In the genomic region with DNA sequence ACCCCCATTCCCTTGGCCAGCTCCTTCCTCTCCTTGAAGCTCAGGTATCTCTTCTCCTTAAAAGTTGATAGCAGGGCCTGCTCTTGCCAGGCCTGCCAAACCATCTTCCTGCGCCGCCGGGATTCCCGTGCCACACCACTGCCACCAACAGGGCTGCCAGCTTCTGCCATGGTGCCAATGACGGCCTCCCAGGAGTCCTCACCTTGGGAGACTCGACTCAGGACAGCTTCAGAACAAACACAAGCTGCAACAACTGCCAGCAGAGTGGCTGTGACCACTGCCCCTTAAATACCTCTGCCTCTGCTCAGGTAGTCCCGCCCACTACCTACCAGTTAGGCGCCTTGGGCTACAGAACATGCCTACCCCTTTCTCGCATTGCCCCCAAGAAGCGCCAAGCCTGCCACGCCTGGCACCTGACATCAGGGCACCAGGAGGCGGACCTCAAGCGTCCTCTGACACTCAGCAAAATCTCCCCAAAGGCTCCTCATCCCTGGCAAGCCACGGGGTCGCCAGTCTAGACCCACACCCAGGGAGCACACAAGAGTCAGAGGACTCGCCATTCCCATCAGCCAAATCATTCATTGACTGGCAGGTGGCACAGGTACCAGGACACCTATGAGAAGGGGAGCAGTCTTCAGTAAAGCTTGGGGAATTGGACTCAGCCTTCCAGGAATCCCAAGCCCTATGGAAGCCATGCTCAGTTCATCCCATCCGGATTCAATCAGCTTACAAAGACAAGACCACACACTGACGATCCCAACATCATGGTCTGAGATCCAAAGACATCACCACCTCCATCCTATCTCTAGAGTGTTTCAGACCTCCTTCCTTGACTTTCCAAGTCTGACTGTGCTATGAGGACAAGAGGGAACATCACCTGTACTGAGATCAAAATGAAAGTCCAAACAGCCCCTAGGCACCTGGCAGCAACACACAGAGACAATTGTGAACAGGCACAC, we compare ENCODE assay signal across 19 mouse cellular contexts. TPM values are rescaled to one million over a fixed set of nuclear protein-coding genes. Genes with fewer than 3 reads are reported as not detected.
DNase-seq lines count a peak whose midpoint lies in the region; TF ChIP-seq lines count a peak whose summit lies in the region.
"Not testable (repeated sequence)": the region's sequence is repeated elsewhere in the genome, so short reads cannot be mapped to it uniquely, and the experiment has no call there.
"Had no signal": no experiment of that assay in that cellular context is flagged by ENCODE, and none has a peak within 500 bp of the region (broad histone marks: within the 10 kb centered on the region; RNA-seq: fewer than 3 reads in every experiment).

AW822073 (minus strand) TSS at position 104 of the 959 bp plus-strand sequence.

- DNase-seq in ZHBTc4 (ENCODE audit: low read depth, low spot score) = peak; percentile 48
- DNase-seq in cerebellum, adult 2 months = peak; percentile 36 to 43
- peak; percentile 62 for DNase-seq in gastrocnemius, postnatal 25 days
- peak; percentile 66 for DNase-seq in kidney, postnatal 14 days
- DNase-seq in lung, postnatal 10 days = peak; percentile 62
- peak; percentile 25 for DNase-seq in skeletal muscle tissue, adult 2 months (ENCODE audit: low read depth, low spot score)
- peak; percentile 56 to 62 for DNase-seq in thymus, postnatal 10 days (ENCODE audit: low spot score in 2 of 2)

- not testable (repeated sequence) for H3K27ac ChIP-seq in cerebellum, adult 2 months (ENCODE audit: insufficient read depth, low read length)

- TF ChIP-seq POLR2A in cerebellum, adult 2 months (IDR thresholded peaks at IDR 0.05; ENCODE audit: borderline replicate concordance, insufficient read depth, low read length) = not testable (repeated sequence)

- not testable (repeated sequence) for H3K27me3 ChIP-seq in cerebellum, adult 2 months (ENCODE audit: control insufficient read depth, insufficient read depth, low read length)

- not testable (repeated sequence) for H3K4me1 ChIP-seq in cerebellum, adult 2 months (ENCODE audit: control insufficient read depth, insufficient read depth, low read length)

- 85% methylated on average over 18 of the region's 18 CpGs for WGBS in cerebellum, adult 2 months

- not testable (repeated sequence) for H3K4me3 ChIP-seq in cerebellum, adult 2 months (replicated peaks; ENCODE audit: insufficient read depth, low read depth, low read length)

- TF ChIP-seq CTCF in cerebellum, adult 2 months (IDR thresholded peaks at IDR 0.05; ENCODE audit: borderline replicate concordance, insufficient read depth, low read depth, low read length) = not testable (repeated sequence)

RNA-seq across cellular contexts. Expression of gene AW822073, which starts in this region (rescaled TPM):
- not detected in 2 replicates for polyA plus RNA-seq in cerebellum, adult 2 months (2012; rRNA removed)
- not detected for total RNA-seq in gastrocnemius, postnatal 25 days (2021)
- total RNA-seq: adrenal gland, postnatal 36 days; gastrocnemius, adult 18-20 months; layer of hippocampus, postnatal 25 days; megakaryocyte progenitor cell, adult 5-6 weeks; midbrain, postnatal 0 days had no signal
- polyA plus RNA-seq: cortical plate, adult 2 months; forebrain, embryonic 15.5 days; heart, embryonic 14.5 days; hindbrain, embryonic 12.5 days; intestine, embryonic 16.5 days; limb, embryonic 12.5 days; midbrain, postnatal 0 days; neural tube, embryonic 12.5 days had no signal

Comparison
In these comparisons a context has a peak if more than half of its experiments do, and no peak if none do; other contexts are left out.
1. Peak in DNase-seq in cerebellum, adult 2 months; RNA of the gene not detected or under 1 TPM.
2. Peak in DNase-seq in gastrocnemius, postnatal 25 days; RNA of the gene not detected or under 1 TPM.